Mouse (Mus musculus): ENCODE data around the gene Hist1h4d. TPM values are rescaled to one million over a fixed set of nuclear protein-coding genes. Genes with fewer than 3 reads are reported as not detected.
A peak's percentile ranks its signal among the peaks of the same experiment; 100 is the strongest.
"Not testable (repeated sequence)": the region's sequence is repeated elsewhere in the genome, so short reads cannot be mapped to it uniquely, and the experiment has no call there.

Gene Hist1h4d
- polyA plus RNA-seq, 1 experiment from 2014 or later = 130 TPM

GRCm38 (mm10) chr13:23576906-23577639, 4.3 kb upstream of the Hist1h4d start:
- no peak overlapping the region; the same call in 1 of the 2 replicates for H3K9ac ChIP-seq
- no peaks in the 10 kb centered on the region for H3K27me3 ChIP-seq (replicated peaks)
- peak overlapping the region; percentile 71 for H3K4me2 ChIP-seq
- ATAC-seq (ENCODE audit: insufficient read depth, low FRiP score, low read depth) = no peak
- 27% methylated on average over 6 of the region's 6 CpGs for WGBS
- H3K4me1 ChIP-seq = peaks cover 10% of the 10 kb centered on the region; the same call in 1 of the 2 replicates
- H3K9me3 ChIP-seq = no peaks in the 10 kb centered on the region
- peak overlapping the region; percentile 44 for H3K4me3 ChIP-seq (replicated peaks)
- peak overlapping the region; percentile 86 for H3K27ac ChIP-seq
- H3K36me3 ChIP-seq = no peaks in the 10 kb centered on the region

GRCm38 (mm10) chr13:23577835-23578234, 3.6 kb upstream of the Hist1h4d start:
- H3K27me3 ChIP-seq (replicated peaks) = no peaks in the 10 kb centered on the region
- WGBS = 96% methylated on average over 1 of the region's 1 CpGs
- no peak for ATAC-seq (ENCODE audit: insufficient read depth, low FRiP score, low read depth)
- no peak overlapping the region for H3K4me2 ChIP-seq
- H3K27ac ChIP-seq = no peak overlapping the region
- H3K9ac ChIP-seq = no peak overlapping the region
- no peaks in the 10 kb centered on the region for H3K36me3 ChIP-seq
- H3K4me1 ChIP-seq = peaks cover 14% of the 10 kb centered on the region; the same call in 1 of the 2 replicates
- no peak overlapping the region for H3K4me3 ChIP-seq (replicated peaks)
- H3K9me3 ChIP-seq = no peaks in the 10 kb centered on the region

DNA sequence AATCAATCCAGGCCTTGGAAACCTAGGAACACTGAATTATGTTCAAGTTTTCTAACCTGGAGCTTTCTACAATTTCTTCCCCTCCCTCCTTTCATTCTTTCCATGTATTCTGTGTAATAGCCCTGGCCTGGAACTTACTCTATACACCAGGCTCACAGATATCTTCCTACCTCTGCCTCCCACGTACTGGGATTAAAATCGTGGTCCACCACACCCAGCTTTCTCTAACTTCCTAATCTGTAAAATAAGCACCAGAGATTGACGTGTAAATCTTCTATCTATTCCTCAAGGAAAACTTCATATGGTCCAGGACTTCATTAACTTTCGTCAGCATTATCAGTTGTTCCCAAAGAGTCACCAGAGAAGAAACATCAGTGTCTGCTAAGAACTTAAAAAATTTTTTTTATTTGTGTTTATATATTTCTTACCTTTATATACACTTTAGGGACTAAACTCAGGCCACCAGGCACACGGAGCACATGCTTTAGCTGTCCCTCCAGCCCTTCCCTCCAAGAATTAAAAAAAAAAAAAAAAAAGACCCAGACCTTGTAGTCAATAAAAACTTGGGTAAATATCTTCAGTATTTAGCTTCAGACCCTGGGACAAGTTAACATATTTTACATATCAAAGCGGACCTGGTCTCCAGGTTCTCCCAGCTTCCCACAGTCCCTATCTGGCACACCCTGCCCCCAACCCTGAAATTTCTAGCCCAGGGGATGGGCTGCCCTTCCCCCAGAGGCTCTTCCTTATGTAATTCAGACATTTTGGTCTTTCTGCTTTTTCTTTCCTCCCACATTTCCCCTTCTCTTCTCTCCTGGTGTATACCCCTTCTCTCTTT, 1.0 kb downstream of the Hist1h4d start:
- Histone ChIP-seq H3K4me2 (peak overlapping the region; percentile 75), H3K27ac (peak overlapping the region; percentile 86), H3K36me3 (no peaks in the 10 kb centered on the region), H3K9ac (peak overlapping the region; percentile 46; the same call in 1 of the 2 replicates), H3K4me1 (peaks cover 10% of the 10 kb centered on the region; the same call in 1 of the 2 replicates), H3K27me3 (replicated peaks) (no peaks in the 10 kb centered on the region), H3K4me3 (replicated peaks) (peak overlapping the region; percentile 50), H3K9me3 (no peaks in the 10 kb centered on the region)
- no peak for ATAC-seq (ENCODE audit: insufficient read depth, low FRiP score, low read depth)
- 8% methylated on average over 6 of the region's 6 CpGs for WGBS

DNA sequence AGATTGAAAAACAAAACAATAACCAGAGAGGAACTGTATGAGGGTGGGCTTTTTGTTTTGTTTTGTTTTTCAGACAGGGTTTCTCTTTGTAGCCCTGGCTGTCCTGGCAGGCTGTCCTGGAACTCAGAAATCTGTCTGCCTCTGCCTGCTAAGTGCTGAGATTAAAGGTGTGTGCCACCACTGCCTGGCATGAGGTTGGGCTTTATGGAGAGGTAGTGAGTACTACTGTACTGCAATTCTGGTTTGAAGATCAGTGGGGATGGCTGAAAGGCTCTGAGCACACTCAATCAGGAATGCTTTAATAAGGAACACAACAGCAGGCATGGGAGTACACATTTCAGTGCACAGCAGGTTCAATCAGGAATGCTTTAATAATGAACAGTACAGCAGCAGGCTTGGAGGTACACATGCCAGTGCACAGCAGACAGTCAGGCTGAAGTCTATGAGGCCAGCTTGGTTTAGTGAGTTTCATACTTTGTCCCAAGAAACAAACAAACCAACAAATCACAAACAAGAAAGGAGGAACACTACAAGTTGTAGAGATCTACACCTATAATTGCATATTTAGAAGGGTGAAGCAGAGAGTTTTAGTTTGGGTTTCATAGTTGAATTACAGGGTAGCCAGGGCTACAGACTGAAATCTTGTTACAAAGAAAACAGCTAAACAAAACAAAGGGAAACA, 2.1 kb downstream of the Hist1h4d start:
- Histone ChIP-seq H3K4me3 (replicated peaks) (no peak overlapping the region), H3K4me2 (no peak overlapping the region), H3K9me3 (no peaks in the 10 kb centered on the region), H3K9ac (no peak overlapping the region), H3K36me3 (no peaks in the 10 kb centered on the region), H3K27me3 (replicated peaks) (no peaks in the 10 kb centered on the region), H3K27ac (peak overlapping the region; percentile 86), H3K4me1 (peaks cover 10% of the 10 kb centered on the region; the same call in 1 of the 2 replicates)
- no peak for ATAC-seq (ENCODE audit: insufficient read depth, low FRiP score, low read depth)

DNA sequence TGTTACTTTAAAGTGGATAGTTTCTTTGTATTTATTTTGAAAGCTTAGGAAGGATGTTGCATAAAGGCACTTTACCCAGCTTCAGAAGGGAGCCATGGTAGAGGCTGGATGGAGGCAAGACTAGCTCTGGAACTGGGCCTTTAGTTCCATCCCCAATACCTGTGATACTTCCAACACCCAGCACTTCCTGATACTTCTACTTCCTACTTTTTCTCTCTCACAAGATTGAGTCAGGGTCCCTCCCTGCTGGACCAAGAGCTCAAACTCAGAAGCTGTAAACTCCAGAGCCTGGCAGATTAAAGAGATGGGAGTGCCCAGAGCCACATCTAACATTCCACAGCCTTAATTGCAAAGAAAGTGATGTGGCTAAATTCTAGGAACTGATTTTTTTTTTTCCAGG, 2.9 kb downstream of the Hist1h4d start:
- H3K9ac ChIP-seq = no peak overlapping the region
- peaks cover 10% of the 10 kb centered on the region; the same call in 1 of the 2 replicates for H3K4me1 ChIP-seq
- peak overlapping the region; percentile 45; the same call in 1 of the 2 replicates for H3K4me3 ChIP-seq (replicated peaks)
- H3K27me3 ChIP-seq (replicated peaks) = no peaks in the 10 kb centered on the region
- no peak for ATAC-seq (ENCODE audit: insufficient read depth, low FRiP score, low read depth)
- no peaks in the 10 kb centered on the region for H3K36me3 ChIP-seq
- H3K27ac ChIP-seq = peak overlapping the region; percentile 95
- no peaks in the 10 kb centered on the region for H3K9me3 ChIP-seq
- peak overlapping the region; percentile 71 for H3K4me2 ChIP-seq

DNA sequence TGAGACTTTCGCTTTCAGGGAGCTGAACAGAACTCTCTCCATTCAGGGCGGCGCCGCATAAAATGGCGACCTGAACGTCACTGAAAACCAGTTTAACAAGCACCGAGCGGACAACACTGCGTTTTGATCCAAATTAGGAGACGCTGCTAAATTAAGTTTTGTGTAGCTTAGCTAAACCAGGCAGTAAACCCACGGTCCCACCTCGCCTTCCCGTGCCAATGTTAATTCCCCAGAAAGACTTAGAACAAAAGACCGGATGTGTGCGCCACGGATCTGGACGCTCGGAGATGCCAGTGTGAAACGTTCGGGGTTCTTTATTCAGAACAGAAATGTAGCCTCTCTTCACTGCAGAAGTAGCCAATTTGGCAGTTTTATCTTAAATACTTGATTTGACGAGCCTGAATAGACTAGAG, 3.6 kb downstream of the Hist1h4d start:
- Histone ChIP-seq H3K9ac (peak overlapping the region; percentile 42), H3K9me3 (no peaks in the 10 kb centered on the region), H3K4me2 (peak overlapping the region; percentile 71), H3K4me3 (replicated peaks) (peak overlapping the region; percentile 45), H3K36me3 (no peaks in the 10 kb centered on the region), H3K27me3 (replicated peaks) (no peaks in the 10 kb centered on the region), H3K27ac (peak overlapping the region; percentile 95), H3K4me1 (peaks cover 10% of the 10 kb centered on the region; the same call in 1 of the 2 replicates)
- no peak for ATAC-seq (ENCODE audit: insufficient read depth, low FRiP score, low read depth)
- WGBS = under 1% methylated on average over 21 of the region's 21 CpGs

GRCm38 (mm10) chr13:23585442-23586098, 4.2 kb downstream of the Hist1h4d start:
- peak overlapping the region; percentile 45 for H3K4me3 ChIP-seq (replicated peaks)
- WGBS = under 1% methylated on average over 32 of the region's 36 CpGs
- peak overlapping the region; percentile 71 for H3K4me2 ChIP-seq
- peaks cover 10% of the 10 kb centered on the region; the same call in 1 of the 2 replicates for H3K4me1 ChIP-seq
- not testable (repeated sequence) for H3K36me3 ChIP-seq; H3K9me3 ChIP-seq; H3K27me3 ChIP-seq (replicated peaks)
- peak; percentile 86 for ATAC-seq (ENCODE audit: insufficient read depth, low FRiP score, low read depth)
- peak overlapping the region; percentile 42 for H3K9ac ChIP-seq
- peak overlapping the region; percentile 95 for H3K27ac ChIP-seq

GRCm38 (mm10) chr13:23586099-23586939, 4.9 kb downstream of the Hist1h4d start:
- WGBS = 1% methylated on average over 22 of the region's 22 CpGs
- no peaks in the 10 kb centered on the region for H3K36me3 ChIP-seq
- no peak for ATAC-seq (ENCODE audit: insufficient read depth, low FRiP score, low read depth)
- no peaks in the 10 kb centered on the region for H3K27me3 ChIP-seq (replicated peaks)
- H3K9ac ChIP-seq = peak overlapping the region; percentile 12; the same call in 1 of the 2 replicates
- H3K27ac ChIP-seq = peak overlapping the region; percentile 96
- H3K4me1 ChIP-seq = peaks cover 10% of the 10 kb centered on the region; the same call in 1 of the 2 replicates
- H3K4me2 ChIP-seq = peak overlapping the region; percentile 71
- no peaks in the 10 kb centered on the region for H3K9me3 ChIP-seq
- H3K4me3 ChIP-seq (replicated peaks) = peak overlapping the region; percentile 32

DNA sequence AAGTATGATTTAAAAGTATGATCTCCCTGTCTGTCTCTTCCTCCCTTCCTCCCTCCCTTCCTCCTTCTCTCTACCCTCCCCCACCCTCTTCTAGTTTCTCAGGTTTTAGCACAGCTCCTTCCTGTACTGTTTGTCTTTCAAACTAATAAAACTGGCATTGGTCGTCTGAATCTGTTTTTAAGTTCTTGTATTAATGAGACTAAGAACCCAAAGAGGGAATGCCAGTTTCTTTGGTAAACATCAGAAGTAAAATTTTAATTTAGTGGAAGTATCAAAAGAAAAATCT, 5.5 kb downstream of the Hist1h4d start:
- Histone ChIP-seq H3K9me3 (no peaks in the 10 kb centered on the region), H3K27ac (peak overlapping the region; percentile 96), H3K4me3 (replicated peaks) (peak overlapping the region; percentile 32), H3K27me3 (replicated peaks) (no peaks in the 10 kb centered on the region), H3K4me2 (peak overlapping the region; percentile 71), H3K4me1 (peaks cover 9% of the 10 kb centered on the region; the same call in 1 of the 2 replicates), H3K9ac (peak overlapping the region; percentile 12; the same call in 1 of the 2 replicates), H3K36me3 (no peaks in the 10 kb centered on the region)
- WGBS = 0% methylated on average over 1 of the region's 1 CpGs
- ATAC-seq (ENCODE audit: insufficient read depth, low FRiP score, low read depth) = no peak

GRCm38 (mm10) chr13:23591206-23591605, 9.8 kb downstream of the Hist1h4d start:
- no peaks in the 10 kb centered on the region for H3K9me3 ChIP-seq
- no peak overlapping the region for H3K4me2 ChIP-seq
- no peak for ATAC-seq (ENCODE audit: insufficient read depth, low FRiP score, low read depth)
- no peaks in the 10 kb centered on the region for H3K36me3 ChIP-seq
- no peak overlapping the region for H3K4me3 ChIP-seq (replicated peaks)
- no peaks in the 10 kb centered on the region for H3K27me3 ChIP-seq (replicated peaks)
- 92% methylated on average over 7 of the region's 7 CpGs for WGBS
- H3K27ac ChIP-seq = no peak overlapping the region
- peaks cover 3% of the 10 kb centered on the region; the same call in 1 of the 2 replicates for H3K4me1 ChIP-seq
- H3K9ac ChIP-seq = no peak overlapping the region

DNA sequence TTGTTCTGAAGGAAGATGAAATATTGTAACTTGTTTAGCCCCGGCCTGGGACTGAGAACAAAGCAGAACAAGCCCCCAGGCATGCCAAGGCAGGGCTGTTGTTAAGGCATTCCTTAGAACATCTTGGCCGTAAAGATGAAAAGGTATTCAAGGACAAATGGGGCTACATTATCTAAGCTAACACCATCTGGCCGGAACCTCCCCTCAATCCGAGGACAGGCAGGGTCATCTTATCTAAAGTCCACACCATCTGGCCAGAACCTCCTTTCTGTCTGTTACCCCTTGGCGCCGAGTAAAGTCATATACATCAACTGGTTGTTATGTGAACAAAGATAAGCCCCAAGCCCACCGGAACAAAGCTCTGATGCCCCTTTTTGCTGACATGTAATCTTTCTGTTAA, 10.5 kb downstream of the Hist1h4d start:
- not testable (repeated sequence) for H3K9ac ChIP-seq; H3K4me2 ChIP-seq; H3K36me3 ChIP-seq; H3K27ac ChIP-seq; H3K27me3 ChIP-seq (replicated peaks); H3K4me1 ChIP-seq; H3K9me3 ChIP-seq; H3K4me3 ChIP-seq (replicated peaks); ATAC-seq (ENCODE audit: insufficient read depth, low FRiP score, low read depth)
- WGBS = 77% methylated on average over 7 of the region's 7 CpGs
